Mouse (Mus musculus) cerebellum, adult 2 months (tissue): ENCODE results near the gene Klhdc8b.

Source experiments
- CTCF ChIP-seq: fragments of 200-500 bp; IDR thresholded peaks from 2 replicates; pipeline ENCODE4 v1.5.1; 2011; ENCODE audit warnings: low read depth, mild to moderate bottlenecking, control low read depth, low read length, moderate library complexity, borderline replicate concordance; ENCODE audit not compliant: insufficient read depth
- POLR2A ChIP-seq: fragments of 200-500 bp; IDR thresholded peaks from 2 replicates; pipeline ENCODE4 v1.6.1; 2011; ENCODE audit warnings: low read length, control low read depth, borderline replicate concordance; ENCODE audit not compliant: insufficient read depth

- TF ChIP-seq CTCF, result no peak
- no peak for TF ChIP-seq POLR2A
Observed at GRCm38 (mm10) chr9:108456953-108457352, 4.4 kb downstream of the Klhdc8b start.
